Mouse (Mus musculus) kidney, postnatal 4 days (tissue): ENCODE results near the gene Ckb.

ENCODE experiments used
- DNase-seq, 2 experiments: peaks; one replicate each; pipeline ENCODE4 v3.0.0; 2021; ENCODE audit warnings: mixed read lengths in 2 of 2

The Ckb gene

DNA sequence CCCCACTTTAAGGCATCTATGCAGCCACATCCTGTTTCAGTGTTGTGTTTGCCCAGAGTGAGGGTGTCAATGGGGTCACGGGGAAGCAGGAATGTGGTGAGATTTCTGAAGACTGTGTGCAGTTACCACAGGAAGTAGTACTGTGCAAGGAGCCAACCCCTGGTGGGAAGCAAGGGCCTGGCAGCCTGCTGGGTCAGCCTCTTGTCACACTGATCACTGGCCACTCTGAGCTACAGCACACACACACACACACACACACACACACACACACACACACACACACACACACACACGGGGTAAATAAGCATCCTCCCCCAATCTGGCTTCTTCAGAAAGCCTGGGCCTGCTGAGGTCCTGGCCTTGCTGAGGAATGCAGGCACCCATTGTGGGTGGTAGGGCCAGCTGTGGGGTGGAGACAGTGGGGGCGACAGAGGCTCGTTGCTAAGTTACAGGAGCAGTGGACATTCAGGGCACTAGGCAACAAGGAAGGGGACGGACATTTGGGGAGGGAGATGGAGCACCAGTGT, 19.3 kb upstream of the Ckb start:
- peak; percentile 52 to 71 for DNase-seq

DNA sequence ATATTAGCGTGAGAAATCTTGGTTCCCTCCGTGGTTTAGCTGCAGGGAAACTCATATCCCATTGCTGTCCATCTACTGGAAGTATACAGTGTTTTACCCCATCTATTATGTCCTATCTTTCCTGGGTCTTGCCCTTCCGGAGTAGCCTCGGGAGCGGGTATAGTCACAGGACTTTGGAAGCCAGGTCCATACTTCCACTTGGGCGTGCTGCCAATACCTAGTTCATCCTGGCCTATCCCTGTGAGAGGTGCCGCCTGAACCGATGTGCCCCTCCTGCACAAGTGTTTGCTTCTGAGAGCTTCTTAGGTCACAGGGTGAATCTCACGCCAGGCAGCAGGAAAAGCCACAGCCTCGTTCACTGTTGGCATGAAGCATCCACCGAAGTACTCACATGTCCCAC, 17.3 kb upstream of the Ckb start:
- DNase-seq = peak in 1 of 2 experiments; percentile 68

DNA sequence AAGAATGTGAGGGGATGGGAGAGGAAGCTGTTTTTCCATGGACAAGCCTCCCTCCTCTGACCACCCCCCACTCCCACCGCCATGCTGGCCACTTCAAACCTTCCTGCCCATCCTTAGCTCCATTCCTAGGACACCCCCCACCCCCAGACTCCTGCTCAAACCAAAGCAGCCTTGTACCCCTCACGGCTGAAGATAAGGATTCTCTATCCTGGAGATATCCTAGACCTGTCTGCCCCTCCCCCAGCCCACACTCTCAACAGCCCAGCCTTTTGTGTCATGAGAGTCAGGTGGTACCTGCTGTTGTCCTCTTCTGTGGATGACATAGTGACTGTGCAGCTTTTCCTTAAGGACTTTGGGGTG, 15.9 kb upstream of the Ckb start:
- DNase-seq = peak in 1 of 2 experiments; percentile 38

DNA sequence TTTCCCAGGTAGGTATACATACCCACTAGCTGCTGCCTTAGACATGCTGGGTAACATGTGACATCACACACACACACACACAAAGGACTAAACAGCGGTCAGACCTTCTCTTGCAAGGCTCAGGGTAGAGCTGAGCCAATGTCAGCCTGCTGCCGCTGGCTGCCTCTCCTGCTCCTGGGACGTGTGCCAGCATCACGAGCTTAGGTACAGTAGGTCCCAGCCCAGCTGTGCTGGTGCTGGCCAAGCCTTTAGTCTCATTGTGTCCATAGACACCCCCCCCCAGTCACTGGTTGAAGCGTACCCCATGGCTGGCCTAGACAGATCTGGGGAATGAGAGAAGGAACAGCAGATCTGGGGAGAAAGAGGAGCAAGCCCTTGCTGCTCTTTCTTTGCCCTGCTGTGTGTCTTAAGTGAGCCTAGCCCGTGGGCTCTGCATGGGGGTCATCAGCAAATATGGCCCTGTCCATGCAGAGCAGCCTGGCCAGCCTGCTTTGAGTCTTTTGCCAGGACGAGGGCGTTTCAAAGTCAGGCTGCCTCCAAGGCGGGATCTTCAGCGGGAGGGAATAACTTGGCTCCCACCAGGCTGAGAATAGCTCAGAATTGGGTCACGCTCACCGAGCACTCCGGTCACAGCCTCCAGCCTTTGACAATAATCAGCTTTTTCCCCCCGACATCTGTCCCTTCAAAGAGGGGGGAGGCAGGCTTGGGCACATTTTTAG, 15.4 kb upstream of the Ckb start:
- DNase-seq = peak; percentile 73 to 82

DNA sequence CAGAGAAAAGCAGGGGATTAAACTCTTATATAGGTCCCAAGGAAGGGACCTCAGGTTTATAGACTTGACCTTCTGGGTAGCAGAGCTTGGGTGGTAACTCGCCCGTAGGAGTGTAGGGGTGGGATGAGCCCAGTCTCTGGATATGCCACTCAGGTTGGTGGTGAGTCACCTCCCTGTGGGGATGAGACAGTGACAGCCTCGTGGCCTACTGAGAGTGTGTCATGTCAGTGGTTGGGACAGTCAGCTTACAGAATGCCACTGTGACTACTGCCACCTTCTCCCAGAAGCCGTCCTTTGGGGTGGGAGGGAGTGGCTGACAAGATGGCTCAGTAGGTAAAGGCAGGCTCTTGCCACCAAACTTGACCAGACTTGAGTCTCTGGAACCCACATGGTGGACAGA, 14.3 kb upstream of the Ckb start:
- no peak for DNase-seq

DNA sequence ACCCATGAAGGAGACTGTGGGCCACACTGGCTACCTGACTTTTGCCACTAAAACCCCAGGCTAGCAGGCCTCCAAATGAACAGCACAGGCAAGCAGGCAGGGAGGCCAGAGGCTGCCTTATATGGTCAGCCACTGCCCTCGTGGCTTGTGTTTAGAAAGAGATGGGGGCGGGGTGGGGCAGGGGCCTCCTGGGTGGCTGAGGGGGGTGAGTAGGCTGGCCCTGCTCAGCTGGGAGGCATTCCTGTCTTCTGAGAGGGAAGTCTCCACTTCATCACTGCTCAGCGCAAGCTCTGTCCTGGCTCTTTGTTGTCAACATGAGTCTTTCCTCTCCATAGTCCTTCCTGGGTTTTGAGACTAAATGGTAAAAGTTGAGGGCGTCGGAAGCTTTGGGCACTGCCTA, 10.7 kb upstream of the Ckb start:
- DNase-seq = peak in 1 of 2 experiments; percentile 23

DNA sequence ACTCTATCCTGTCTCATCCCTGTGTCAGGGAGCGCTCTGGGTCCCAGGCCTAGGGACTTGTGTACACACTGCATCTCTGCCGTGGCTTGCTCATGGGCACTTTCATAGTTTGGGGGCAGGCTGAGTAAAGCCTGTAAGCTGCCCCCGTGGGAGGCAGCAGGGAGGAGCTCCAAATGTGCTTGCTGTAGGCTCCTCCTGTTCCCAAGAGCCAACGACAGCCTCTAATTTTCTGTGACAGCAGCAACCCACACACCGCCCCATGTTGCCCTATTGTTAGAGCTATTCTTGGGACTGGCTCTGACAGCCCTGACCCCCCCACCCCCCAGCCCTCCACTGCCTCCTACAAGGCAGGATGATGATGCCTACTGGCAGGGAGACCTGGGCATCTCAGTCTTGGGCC, 9.9 kb upstream of the Ckb start:
- DNase-seq = peak in 1 of 2 experiments; percentile 13

DNA sequence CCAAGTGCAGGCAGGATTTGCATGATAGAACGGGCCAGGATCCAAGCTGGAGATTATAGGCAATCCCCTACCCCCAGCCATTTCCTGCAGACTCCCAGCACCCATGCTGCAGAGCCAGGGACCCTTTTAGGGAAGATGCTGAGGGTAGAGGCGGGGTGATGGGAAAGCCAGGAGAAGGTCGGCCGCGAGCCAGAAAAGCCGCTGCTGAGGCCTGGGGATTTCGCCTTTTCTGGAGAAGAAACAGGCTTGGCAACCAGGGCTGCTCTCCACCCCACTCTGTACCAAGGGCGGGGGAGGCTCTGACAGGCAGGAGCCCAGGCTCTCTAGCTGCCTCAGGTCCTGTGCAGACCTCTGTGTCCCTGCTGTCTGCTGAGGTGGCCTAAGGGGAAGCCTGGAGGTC, 9.2 kb upstream of the Ckb start:
- peak in 1 of 2 experiments; percentile 10 for DNase-seq

DNA sequence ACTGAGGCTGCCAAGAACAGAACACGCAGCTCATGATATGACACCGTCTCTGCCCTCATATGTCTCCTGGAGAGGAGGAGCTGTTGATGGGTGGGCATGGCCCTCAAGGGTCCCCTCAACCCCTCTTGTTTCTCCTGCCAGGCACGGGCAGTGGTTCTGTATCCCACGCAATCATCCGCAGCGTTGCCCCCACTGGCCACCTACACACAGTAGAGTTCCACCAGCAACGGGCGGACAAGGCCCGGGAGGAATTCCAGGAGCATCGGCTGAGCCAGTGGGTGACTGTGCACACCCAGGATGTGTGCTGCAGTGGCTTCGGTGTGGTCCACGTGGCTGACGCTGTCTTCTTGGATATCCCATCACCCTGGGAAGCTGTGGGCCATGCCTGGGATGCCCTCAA, 8.5 kb upstream of the Ckb start:
- no peak for DNase-seq

DNA sequence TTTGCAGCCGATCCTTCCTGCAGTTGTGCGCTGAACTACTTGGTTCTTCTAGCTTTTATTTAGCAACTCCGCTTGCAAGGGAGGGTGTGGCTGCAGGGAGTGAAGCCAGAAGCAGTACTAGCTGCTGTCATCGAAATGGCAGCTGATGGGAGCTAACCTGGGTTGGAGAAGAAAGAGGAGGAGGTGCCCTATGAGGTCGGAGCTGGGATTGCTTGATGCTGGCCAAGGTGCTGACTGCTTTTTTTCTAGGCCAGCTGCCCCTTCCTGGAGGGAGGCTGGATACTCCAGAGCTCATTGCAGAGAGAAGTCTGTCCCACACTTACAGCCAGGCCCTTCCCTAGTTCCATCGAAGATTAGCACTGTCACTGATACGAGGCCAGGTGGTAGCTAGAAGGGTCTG, 6.9 kb upstream of the Ckb start:
- DNase-seq = no peak

DNA sequence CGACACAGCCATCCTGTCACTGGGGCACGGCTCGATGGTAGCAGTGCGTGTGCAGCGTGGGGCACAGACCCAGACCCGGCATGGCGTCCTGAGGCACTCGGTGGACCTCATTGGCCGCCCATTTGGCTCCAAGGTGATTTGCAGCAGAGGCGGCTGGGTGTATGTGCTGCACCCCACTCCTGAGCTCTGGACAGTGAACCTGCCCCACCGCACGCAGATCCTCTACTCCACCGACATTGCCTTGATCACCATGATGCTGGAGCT, 6.5 kb upstream of the Ckb start:
- peak in 1 of 2 experiments; percentile 7 for DNase-seq

DNA sequence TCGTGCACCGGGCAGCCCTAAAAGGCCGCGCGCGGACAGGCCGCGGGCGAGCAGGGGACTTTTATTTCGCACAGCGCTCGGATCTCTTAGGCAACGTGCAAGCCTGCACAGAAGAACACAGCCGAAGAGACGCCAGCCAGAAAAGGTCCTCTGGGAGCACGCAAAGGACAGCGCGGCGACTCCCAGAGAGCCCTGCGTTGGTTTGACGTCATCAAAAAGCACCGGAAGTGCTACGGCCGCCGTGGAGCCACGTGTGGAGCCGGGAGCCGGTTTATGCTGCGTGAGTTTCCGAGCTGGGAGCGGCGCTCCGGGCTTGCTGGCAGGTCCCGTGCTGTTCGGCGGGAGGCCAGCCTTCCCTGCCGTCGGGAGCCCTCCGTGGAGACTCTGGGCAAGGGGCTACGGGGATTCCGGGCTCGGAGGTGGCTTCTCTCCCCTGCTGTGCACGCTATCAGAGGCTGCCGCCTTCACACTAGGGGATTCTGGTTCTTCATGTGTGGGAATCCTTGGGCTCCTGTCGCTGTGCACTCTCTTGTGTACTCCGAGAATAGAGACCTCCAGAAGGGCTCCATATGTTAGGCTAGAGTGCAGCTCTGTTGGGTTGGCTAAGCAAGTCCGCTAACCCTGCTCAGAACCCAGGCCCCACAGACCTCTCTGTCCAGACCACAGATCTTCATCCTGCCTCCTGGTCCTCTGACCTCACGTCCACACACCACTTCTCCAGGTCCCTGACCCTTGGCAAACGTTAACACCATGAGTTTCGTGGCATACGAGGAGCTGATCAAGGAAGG, 5.9 kb upstream of the Ckb start, which contains the start of gene Trmt61a:
Trmt61a (plus strand) TSS at position 224 of the 788 bp plus-strand sequence.
- DNase-seq = peak; percentile 93 to 95

DNA sequence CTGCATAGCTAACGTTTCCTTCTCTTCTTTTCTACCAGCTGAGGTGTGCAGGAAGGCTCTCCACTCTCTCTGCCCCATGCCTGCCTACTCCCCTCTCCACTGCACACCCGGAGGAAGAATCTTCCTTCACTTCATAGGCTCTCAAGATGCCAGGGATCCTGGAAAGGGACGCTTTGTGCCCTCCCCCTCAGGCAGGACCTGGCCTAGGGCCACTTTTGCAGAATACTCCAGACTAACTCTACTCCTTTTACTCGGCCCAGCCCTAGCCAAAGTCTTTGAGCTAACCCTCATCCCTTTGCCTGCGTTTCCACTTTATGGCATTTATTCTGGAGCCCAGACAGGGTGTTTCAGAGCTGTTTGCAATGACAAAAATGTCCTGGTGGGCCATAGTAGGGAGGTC, 5.3 kb upstream of the Ckb start:
- DNase-seq = peak; percentile 48 to 62

DNA sequence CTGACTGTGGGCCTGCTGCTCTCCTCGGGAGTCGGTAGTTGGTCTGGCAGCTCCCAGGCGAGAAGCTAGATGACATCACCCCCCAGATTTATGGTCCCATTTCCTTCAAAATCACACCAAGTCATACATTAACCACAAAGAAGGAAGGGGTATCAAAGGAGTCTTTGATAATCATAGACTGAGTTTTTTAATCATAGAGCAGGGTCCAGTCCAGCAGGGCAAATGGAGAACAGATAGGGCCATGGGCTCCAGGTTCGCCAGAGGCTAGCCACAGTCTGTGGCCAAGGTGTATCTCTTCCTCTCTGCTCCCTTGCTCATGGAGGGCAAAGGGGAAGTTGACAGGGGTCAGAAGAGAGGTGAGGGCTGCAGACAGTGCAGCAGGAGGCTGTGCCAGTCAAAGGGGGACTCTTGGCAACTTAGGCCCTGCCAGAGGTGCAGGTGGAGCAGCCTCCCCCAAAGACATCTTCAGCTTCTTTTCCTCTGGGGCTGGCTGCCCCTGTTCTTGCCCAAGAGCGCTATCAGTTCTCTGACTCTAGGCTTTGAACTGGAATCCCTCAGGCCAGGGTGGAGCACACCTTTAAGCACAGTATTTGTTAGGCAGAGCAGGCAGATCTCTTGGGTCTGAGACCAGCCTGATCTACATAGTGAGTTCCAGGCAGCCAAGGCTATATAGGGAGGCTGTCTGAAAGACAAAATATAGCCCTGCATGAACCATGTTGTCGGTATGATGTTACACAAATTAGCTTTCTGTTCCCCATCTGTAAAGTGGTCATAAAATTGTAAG, 3.9 kb upstream of the Ckb start:
- DNase-seq = no peak

DNA sequence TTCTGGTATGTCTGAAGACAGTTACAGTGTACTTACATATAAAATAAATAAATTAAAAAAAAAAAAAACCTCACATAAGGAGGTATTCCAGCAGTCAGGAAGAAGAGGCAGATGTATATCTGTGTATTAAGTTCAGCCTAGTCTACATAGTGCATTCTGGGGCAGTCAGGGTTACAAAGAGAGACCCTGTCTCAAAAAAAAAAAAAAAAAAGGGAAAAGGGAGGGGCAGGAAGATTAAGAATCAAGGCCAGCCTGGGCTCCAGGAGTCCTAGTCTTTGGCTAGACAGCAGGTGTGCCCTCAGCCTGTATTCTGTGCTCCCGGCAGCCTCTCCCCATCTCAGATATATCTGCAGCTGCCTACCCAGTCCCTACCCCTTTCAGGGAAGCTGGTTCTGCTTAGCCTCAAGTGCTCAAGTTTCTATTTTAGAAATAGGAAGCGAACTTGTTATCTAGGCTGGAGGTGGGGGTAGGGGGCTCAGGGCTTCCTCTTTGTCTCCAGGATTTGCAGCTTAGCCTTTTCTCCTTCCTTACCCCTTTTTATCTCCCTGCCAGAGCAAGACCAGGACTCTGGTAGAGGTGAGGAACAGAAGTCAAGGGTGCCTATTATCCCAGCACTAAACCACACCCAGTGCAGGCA, 2.8 kb upstream of the Ckb start:
- no peak for DNase-seq

DNA sequence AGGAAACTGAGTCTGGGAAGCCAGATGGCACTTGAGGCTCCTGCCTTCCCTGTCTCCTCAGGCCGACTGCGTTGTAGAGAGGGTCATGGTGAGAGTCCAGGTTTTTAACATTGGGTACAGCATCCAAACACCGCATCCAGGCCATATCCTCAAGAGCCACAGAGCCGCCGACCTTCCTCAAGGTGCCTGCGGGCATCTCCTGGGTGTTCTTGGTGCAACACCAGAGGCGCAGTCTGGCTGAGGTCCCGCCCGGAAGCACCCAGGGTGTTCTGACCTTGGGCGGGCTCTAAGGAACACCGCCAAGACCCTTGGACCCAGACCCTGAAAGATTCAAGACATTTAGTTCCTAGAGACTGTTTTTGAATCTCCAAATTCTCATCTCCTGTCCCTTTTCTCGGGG, 443 bp upstream of the Ckb start:
- DNase-seq = peak in 1 of 2 experiments; percentile 43

DNA sequence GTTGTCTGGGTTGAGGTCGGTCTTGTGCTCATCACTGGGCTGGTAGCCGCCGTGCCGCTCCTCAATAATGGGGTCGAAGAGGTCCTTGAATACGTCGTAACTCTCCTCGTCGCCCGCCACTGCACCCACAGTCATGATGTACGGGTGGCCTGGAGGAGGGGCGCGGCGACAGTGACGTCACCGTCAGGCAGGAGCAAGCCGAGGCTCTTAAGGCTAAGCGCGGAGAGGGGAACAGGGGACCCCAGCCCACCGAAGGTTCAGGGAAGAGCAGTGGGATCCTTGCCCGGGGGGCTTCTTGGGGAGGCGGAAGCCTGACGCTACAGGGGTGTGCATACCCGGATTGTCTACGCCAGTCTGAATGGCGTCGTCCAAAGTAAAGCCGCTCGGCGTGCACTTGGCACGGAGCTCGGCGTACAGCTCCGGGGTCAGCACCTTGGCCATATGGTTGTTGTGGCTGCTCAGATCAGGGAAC, 671 bp downstream of the Ckb start:
- peak; percentile 72 to 77 for DNase-seq

DNA sequence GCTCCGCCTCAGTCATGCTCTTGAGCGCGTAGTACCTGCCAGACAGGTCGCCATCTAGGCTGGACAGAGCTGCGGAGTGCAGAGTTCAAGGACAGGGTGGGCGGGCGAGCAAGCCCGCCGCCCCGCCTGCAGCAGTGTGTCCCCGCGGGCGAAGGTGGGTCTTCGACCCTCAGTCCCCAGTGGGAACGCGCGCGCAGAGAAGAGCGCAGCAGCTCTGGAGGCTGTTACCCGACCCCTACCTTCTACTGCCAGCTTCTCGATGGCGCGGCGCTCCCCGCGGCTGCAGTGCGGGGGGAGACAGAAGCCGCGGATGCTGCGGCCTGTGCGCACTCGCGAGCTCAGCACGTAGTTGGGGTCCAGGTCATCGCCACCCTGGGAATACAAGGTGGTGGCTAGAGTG, 1.2 kb downstream of the Ckb start:
- peak in 1 of 2 experiments; percentile 43 for DNase-seq

DNA sequence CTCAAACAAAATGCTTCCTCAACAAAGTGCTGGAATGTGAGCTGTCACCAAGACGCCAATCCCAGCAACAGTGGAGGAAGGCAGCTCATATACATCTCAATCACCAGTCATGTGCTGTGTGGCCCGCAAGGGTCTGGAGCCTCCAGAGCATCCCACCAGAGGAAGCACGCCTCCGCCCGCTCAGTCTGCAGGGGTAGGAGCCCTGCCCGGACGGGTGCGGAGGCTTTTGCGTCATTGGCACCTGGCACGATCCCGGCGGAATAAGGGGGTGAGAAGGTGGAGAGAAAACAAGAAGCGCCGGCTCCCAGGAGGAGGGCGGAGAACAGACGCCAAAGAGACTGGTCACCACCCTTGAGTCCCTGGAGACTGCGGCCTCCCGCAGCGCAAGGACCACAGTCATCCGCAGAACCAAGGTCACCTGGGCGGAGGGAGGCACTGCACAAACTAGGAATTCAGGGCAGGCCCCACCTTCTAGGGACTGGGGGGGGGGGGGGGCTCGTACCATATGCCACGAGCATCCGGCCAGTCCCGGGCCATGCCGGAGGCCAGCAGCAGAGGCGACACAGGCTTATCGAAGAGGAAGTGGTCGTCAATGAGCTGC, 1.7 kb downstream of the Ckb start:
- DNase-seq = peak in 1 of 2 experiments; percentile 57

DNA sequence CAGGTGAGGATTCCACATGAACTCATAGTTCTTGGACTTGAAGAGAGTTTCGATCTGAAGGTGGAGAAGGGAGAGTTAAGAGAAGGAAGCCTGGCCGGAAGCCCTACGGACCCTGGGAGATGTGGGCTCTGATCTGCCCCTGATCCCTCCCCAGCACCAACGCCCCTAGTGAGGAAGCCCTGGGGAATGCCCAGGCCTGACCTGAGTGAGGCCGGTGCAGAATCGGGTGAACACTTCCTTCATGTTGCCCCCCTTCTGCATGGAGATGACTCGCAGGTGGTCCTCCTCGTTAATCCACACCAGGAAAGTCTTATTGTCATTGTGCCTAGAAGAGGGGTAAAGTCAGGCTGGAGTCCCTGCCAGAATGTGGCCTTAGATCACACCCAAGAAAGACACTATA, 2.2 kb downstream of the Ckb start:
- peak in 1 of 2 experiments; percentile 8 for DNase-seq

DNA sequence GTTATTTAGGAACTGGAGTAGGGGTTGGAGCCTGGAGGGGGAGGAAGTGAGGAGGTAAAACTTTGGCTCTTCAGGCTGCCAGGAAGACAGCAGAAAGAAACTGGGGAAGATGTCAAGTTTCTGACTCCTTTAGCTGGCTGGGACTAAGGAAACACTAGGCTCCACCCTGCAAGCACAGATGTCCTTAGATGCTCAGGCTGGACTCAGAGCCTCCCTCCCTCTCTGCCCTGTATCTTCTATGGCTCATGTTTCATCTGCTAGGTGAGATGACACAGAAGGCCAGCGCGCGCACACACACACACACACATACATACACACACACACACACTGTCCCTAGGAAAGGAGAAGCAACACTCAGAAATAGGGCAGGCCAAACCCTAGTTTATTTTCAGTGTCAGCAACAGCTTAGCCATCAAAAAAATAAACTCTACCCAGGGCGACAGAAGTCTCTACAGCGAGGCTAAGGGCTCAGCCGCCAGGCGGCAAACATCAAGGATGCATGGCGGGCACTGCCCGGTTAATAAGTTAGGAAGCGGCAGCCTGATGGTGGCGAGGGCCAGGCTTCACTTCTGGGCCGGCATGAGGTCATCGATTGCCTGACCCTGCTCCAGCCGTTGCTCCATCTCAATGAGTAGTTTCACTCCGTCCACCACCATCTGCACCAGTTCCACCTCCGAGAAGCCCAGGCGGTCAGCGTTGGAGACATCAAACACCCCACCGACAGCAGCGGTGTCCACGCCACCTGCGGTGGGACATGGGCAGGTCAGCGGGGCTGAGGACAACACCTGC, 2.9 kb downstream of the Ckb start:
- peak in 1 of 2 experiments; percentile 58 for DNase-seq
